Comparison of ENCODE assay signal across 29 mouse cellular contexts in genomic region chr8:84446571-84446991, GRCm38 (mm10). TPM values are rescaled to one million over a fixed set of nuclear protein-coding genes. Genes with fewer than 3 reads are reported as not detected.
A peak's percentile ranks its signal among the peaks of the same experiment; 100 is the strongest.
DNase-seq lines count a peak whose midpoint lies in the region; ATAC-seq and TF ChIP-seq lines count a peak whose summit lies in the region.
"Had no signal": no experiment of that assay in that cellular context is flagged by ENCODE, and none has a peak within 500 bp of the region (broad histone marks: within the 10 kb centered on the region; RNA-seq: fewer than 3 reads in every experiment).

No protein-coding gene starts in this region.

- no peak for ATAC-seq in midbrain, postnatal 0 days (ENCODE audit: low FRiP score)
- ATAC-seq in midbrain, embryonic 14.5 days (ENCODE audit: low FRiP score, low TSS enrichment): no peak
- ATAC-seq: activated CD4-positive, CD25-positive, alpha-beta regulatory T cell, adult 4 months; forebrain, embryonic 14.5 days; liver, embryonic 12.5 days; liver, postnatal 0 days had no signal

- no peak overlapping the region for H3K4me2 ChIP-seq in midbrain, postnatal 0 days (ENCODE audit: low read depth, low read length, poor library complexity, severe bottlenecking)
- H3K4me2 ChIP-seq in midbrain, embryonic 14.5 days (ENCODE audit: low read length): no peak overlapping the region
- H3K4me2 ChIP-seq: embryonic facial prominence, embryonic 12.5 days; heart, embryonic 11.5 days; hindbrain, embryonic 12.5 days; limb, embryonic 13.5 days; liver, embryonic 12.5 days; midbrain, embryonic 11.5 days; neural tube, embryonic 13.5 days had no signal

- no peaks in the 10 kb centered on the region for H3K4me1 ChIP-seq in midbrain, postnatal 0 days (ENCODE audit: insufficient read depth, low read length)
- no peaks in the 10 kb centered on the region for H3K4me1 ChIP-seq in midbrain, embryonic 14.5 days (ENCODE audit: control insufficient read depth, insufficient read depth, low read length)
- H3K4me1 ChIP-seq: embryonic facial prominence, embryonic 12.5 days; limb, embryonic 13.5 days; liver, embryonic 12.5 days had no signal

- H3K9me3 ChIP-seq in midbrain, postnatal 0 days (ENCODE audit: low read length): no peaks in the 10 kb centered on the region
- H3K9me3 ChIP-seq in midbrain, embryonic 14.5 days (ENCODE audit: control insufficient read depth, low read length): no peaks in the 10 kb centered on the region
- H3K9me3 ChIP-seq: embryonic facial prominence, embryonic 12.5 days; hindbrain, embryonic 12.5 days; limb, embryonic 13.5 days; liver, embryonic 12.5 days; neural tube, embryonic 13.5 days had no signal

- H3K27me3 ChIP-seq in midbrain, postnatal 0 days (ENCODE audit: insufficient read depth, low read length): no peaks in the 10 kb centered on the region
- H3K27me3 ChIP-seq in midbrain, embryonic 14.5 days (ENCODE audit: control insufficient read depth, insufficient read depth, low read length): no peaks in the 10 kb centered on the region
- H3K27me3 ChIP-seq: embryonic facial prominence, embryonic 12.5 days; hindbrain, embryonic 12.5 days; limb, embryonic 13.5 days; liver, embryonic 12.5 days; neural tube, embryonic 13.5 days had no signal

- peak; percentile 18 for DNase-seq in midbrain, postnatal 0 days (ENCODE audit: low spot score)
- no peak for DNase-seq in midbrain, embryonic 14.5 days
- DNase-seq in cerebellum, adult 11-12 months: peak; percentile 84
- DNase-seq in cerebellum, adult 9-11 months: peak; percentile 88
- DNase-seq in thymus, postnatal 10 days (ENCODE audit: low spot score in 2 of 2): no peak
- DNase-seq in kidney, adult 8-10 months: no peak
- DNase-seq in right cerebral cortex, postnatal 14 days: no peak
- DNase-seq: adrenal gland, adult 2 months; B cell, adult 2 months; embryo, embryonic 11 days; gastrocnemius, adult 2 months; gastrocnemius, postnatal 36 days; heart, adult 18-20 months; heart, postnatal 36 days; kidney, adult 11 months; kidney, postnatal 36 days; liver, postnatal 0 days; lung, postnatal 36 days; right cerebral cortex, postnatal 25 days; thymus, postnatal 25 days had no signal

- H3K4me3 ChIP-seq in midbrain, postnatal 0 days (ENCODE audit: low read depth, low read length): no peak overlapping the region
- no peak overlapping the region for H3K4me3 ChIP-seq in midbrain, embryonic 14.5 days (replicated peaks; ENCODE audit: low read depth, low read length)
- H3K4me3 ChIP-seq: embryonic facial prominence, embryonic 12.5 days; gastrocnemius, adult 2 months; hindbrain, embryonic 12.5 days; limb, embryonic 13.5 days; liver, embryonic 12.5 days; neural tube, embryonic 13.5 days had no signal

- peaks cover 29% of the 10 kb centered on the region for H3K36me3 ChIP-seq in midbrain, postnatal 0 days (ENCODE audit: insufficient read depth, low read length)
- peaks cover 21% of the 10 kb centered on the region; the same call in 1 of the 2 replicates for H3K36me3 ChIP-seq in midbrain, embryonic 14.5 days (ENCODE audit: control insufficient read depth, insufficient read depth, low read length)
- H3K36me3 ChIP-seq: embryonic facial prominence, embryonic 12.5 days; limb, embryonic 13.5 days; liver, embryonic 12.5 days had no signal

- no peak overlapping the region for H3K9ac ChIP-seq in midbrain, postnatal 0 days (replicated peaks; ENCODE audit: low read length, poor library complexity, severe bottlenecking)
- H3K9ac ChIP-seq in midbrain, embryonic 14.5 days (replicated peaks; ENCODE audit: low read length): no peak overlapping the region
- H3K9ac ChIP-seq: embryonic facial prominence, embryonic 12.5 days; hindbrain, embryonic 12.5 days; limb, embryonic 13.5 days; liver, embryonic 12.5 days; liver, postnatal 0 days; neural tube, embryonic 13.5 days had no signal

- no peak for TF ChIP-seq CTCF in midbrain, postnatal 0 days (IDR thresholded peaks at IDR 0.05)

- H3K27ac ChIP-seq in midbrain, postnatal 0 days (ENCODE audit: low read depth, low read length): no peak overlapping the region
- no peak overlapping the region for H3K27ac ChIP-seq in midbrain, embryonic 14.5 days (replicated peaks; ENCODE audit: low read depth, low read length)
- H3K27ac ChIP-seq: embryonic facial prominence, embryonic 12.5 days; gastrocnemius, adult 2 months; hindbrain, embryonic 12.5 days; limb, embryonic 13.5 days; liver, embryonic 12.5 days; neural tube, embryonic 13.5 days had no signal

- 93% methylated on average over 9 of the region's 9 CpGs for WGBS in midbrain, postnatal 0 days
- 89% methylated on average over 9 of the region's 9 CpGs for WGBS in midbrain, embryonic 14.5 days

RNA-seq across cellular contexts. Expression of gene Cacna1a, which starts 58.3 kb away (rescaled TPM):
- 67.0 and 134 TPM in 2 replicates for total RNA-seq in midbrain, postnatal 0 days (2014; rRNA removed)
- 10.0 and 15.4 TPM in 2 replicates for polyA plus RNA-seq in midbrain, postnatal 0 days (2015; fragmentation: Nextera tagmentation; extraction: Ambion mirVana)
- 13.8 and 16.1 TPM in 2 replicates for polyA plus RNA-seq in midbrain, embryonic 14.5 days (2014; fragmentation: Nextera tagmentation; extraction: Ambion mirVana)

Comparison
In these comparisons a context has a peak if more than half of its experiments do, and no peak if none do; other contexts are left out.
1. DNase-seq: peak in midbrain, postnatal 0 days (single experiment), cerebellum, adult 11-12 months (single experiment) and cerebellum, adult 9-11 months (single experiment); none in midbrain, embryonic 14.5 days (single experiment), thymus, postnatal 10 days (0 of 2), kidney, adult 8-10 months (0 of 2) and right cerebral cortex, postnatal 14 days (single experiment).